Mouse (Mus musculus) olfactory bulb, adult 2 months (tissue): Measurements from ENCODE around the gene Epha6. TPM values are rescaled to one million over a fixed set of nuclear protein-coding genes. Genes with fewer than 3 reads are reported as not detected.

Experiments used
- H3K27ac ChIP-seq: fragments of 200-500 bp; 2 replicates; pipeline ENCODE4 v1.5.1; 2012; ENCODE audit warnings: low read depth, low read length; ENCODE audit not compliant: insufficient read depth
- H3K4me1 ChIP-seq: fragments of 200-500 bp; 2 replicates; pipeline ENCODE4 v1.6.1; 2012; ENCODE audit warnings: low read length; ENCODE audit not compliant: control insufficient read depth, insufficient read depth
- H3K4me3 ChIP-seq: fragments of 200-500 bp; 2 replicates; pipeline ENCODE4 v1.5.1; 2012; ENCODE audit warnings: mild to moderate bottlenecking, low read depth, low read length, moderate library complexity; ENCODE audit not compliant: insufficient read depth
- CTCF ChIP-seq: fragments of 200-500 bp; IDR thresholded peaks from 2 replicates; pipeline ENCODE4 v1.5.1; 2012; ENCODE audit warnings: low read depth, mild to moderate bottlenecking, low read length, moderate library complexity; ENCODE audit not compliant: insufficient read depth
- POLR2A ChIP-seq: fragments of 200-500 bp; IDR thresholded peaks from 2 replicates; pipeline ENCODE4 v1.6.1; 2012; ENCODE audit warnings: mild to moderate bottlenecking, low read depth, low read length, moderate library complexity; ENCODE audit not compliant: insufficient read depth
- WGBS: fragments of 180-500 bp; shearing (Covaris S2); methylation state at CpG from one replicate; pipeline ENCODE4 v1.1.7; 2018; 5-methylcytosine and 5-hydroxymethylcytosine counted together
- polyA plus RNA-seq: library from polyadenylated mRNA; stranded (reverse); fragments of >200 nt; gene quantifications from 2 replicates; pipeline ENCODE4 v1.2.4, GENCODE M21; 2012; ENCODE audit warnings: low replicate concordance; ENCODE audit not compliant: missing spikeins, insufficient read depth, insufficient read length

Epha6 gene
- polyA plus RNA-seq, 1 experiment: not detected

DNA sequence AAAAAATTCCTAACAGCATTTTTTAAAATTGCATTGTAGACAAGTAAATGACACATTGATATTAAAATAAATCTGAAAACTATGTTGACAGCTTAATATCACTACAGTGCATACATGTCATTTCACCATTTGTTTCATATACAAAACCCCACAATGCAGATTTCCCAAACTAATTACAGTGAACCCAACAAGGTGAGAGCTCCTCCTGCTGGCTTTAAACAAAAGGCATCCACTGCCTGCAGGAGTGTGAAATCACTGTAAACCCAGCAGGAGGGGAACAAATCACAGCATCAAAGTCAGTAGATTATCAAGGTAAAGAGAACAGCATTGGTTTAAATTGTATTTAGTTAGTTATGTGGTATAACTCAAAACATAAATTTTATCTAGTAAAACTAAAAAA is 67.1 kb downstream of the Epha6 start:
- TF ChIP-seq CTCF (no peak), POLR2A (no peak)
- Histone ChIP-seq H3K4me1 (no peaks in the 10 kb centered on the region), H3K4me3 (no peak overlapping the region), H3K27ac (no peak overlapping the region)

DNA sequence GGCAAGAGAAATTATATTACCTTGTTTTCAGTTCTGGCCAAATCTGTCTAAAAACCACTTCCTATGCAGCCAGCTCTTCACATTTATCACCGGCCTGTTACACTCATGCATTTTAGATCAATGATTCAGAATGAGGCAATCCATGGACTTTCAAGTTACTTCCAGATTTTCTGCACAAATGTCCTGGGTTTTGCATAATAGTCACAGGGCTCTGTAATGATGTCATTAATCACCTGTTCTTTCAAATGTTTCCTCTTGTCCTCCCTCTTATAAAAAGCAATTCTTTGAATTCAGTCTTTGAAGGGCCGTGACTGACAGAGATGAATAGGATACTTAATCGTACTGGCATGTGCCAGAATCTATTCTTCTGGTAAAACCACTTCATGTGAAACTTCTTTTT is 95.6 kb downstream of the Epha6 start:
- no peak for TF ChIP-seq CTCF
- TF ChIP-seq POLR2A: no peak
- no peak overlapping the region for H3K4me3 ChIP-seq
- 55% methylated on average over 3 of the region's 3 CpGs for WGBS

DNA sequence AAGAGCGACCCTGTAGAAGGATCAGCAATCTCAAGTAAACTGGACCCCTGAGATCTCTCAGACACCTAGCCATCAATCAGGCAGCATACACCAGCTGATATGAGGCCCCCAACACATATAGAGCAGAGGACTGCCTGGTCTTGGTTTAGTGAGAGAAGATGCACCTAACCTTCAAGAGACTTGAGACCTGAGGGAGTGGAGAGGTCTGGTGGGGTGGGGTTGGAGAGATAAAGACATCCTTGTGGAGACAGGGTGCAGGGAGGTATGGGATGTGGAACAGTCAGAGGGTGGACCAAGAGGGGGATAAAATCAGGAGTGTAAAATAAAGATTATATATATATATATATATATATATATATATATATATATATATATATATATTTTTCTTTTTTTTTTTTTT is 105.8 kb downstream of the Epha6 start:
- no peak overlapping the region for H3K4me3 ChIP-seq
- 92% methylated on average over 1 of the region's 1 CpGs for WGBS
- no peaks in the 10 kb centered on the region for H3K4me1 ChIP-seq
- TF ChIP-seq CTCF (no peak), POLR2A (no peak)
- H3K27ac ChIP-seq: no peak overlapping the region

More for the DNA sequence above, 95.6 kb downstream of the Epha6 start:
- no peak overlapping the region for H3K27ac ChIP-seq
- no peaks in the 10 kb centered on the region for H3K4me1 ChIP-seq

DNA sequence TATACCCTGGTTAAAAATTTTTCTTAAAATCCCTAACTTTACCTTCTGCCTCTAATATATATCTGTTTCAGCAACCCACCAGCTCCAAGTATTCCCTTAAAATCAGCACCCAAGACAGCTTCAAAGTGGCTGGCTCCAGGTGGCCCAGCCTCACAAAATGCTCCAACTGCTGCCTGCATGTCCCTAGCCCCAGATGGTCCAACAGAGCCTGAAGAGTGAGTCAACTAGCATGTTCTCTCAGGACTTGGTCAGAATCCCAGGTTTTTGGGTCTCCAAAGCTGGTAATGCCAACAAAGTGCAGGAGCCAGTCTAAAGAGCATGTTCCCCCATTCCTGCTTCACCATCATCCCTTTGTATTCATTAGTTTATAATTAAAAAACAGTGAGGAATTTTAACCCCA is 129.6 kb downstream of the Epha6 start:
- no peak overlapping the region for H3K4me3 ChIP-seq
- TF ChIP-seq CTCF: no peak
- TF ChIP-seq POLR2A: no peak
- no peak overlapping the region for H3K27ac ChIP-seq
- H3K4me1 ChIP-seq: no peaks in the 10 kb centered on the region

DNA sequence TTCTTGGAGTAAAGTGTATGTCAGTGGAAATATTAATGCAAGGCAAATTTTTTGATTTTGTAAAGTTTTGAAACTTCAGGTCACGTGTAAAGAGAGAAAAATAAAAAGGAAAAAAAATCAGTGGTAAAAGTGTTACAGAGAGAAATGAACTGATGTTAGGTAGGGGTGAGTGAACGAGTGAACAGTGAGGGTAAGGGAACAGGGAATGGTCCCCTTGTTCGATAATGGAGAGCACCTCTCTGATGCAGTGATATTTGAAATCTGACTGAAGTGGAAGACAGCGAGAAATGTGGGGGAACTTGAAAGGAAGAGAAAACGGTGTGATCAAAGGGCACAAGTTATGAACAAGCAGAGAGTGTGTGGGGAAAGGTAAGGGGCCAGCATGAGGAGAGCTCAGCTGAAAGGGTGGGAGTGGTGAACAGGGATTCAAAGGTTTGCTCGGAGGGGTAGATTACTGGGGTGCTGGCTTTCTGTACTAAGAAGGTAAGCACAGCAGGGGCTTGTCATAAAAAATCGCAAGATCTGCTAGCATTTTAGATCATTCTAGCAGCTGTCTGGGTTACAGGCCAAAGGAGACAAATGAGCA is 137.0 kb downstream of the Epha6 start:
- WGBS: 71% methylated on average over 7 of the region's 7 CpGs
- no peaks in the 10 kb centered on the region for H3K4me1 ChIP-seq
- no peak overlapping the region for H3K4me3 ChIP-seq
- TF ChIP-seq CTCF (no peak), POLR2A (no peak)
- H3K27ac ChIP-seq: no peak overlapping the region

DNA sequence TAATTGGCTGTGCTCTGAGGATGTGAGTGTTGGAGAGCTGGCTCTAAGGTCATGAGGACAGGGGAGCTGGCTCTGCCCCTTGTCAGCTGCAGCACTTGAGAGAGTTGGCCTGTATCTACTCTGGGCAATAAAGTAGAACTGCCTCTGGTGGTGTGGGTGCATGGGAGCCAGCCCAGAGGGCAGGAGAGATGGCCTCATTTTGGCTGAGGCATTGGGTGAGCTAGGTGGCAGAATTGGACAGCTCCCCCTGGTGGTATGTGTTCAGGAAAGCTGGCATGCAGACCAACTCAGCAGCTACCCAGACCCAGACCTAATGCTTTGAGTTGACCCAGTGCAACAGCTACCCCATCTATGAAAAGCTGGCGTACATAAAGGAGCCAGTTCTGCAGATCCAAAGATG is 170.0 kb downstream of the Epha6 start:
- H3K4me1 ChIP-seq: no peaks in the 10 kb centered on the region
- 0 out of 2 replicates have a peak, but pooled peaks have one; percentile 11 for TF ChIP-seq CTCF
- TF ChIP-seq POLR2A: no peak
- H3K27ac ChIP-seq: no peak overlapping the region
- no peak overlapping the region for H3K4me3 ChIP-seq
- 79% methylated on average over 1 of the region's 1 CpGs for WGBS

DNA sequence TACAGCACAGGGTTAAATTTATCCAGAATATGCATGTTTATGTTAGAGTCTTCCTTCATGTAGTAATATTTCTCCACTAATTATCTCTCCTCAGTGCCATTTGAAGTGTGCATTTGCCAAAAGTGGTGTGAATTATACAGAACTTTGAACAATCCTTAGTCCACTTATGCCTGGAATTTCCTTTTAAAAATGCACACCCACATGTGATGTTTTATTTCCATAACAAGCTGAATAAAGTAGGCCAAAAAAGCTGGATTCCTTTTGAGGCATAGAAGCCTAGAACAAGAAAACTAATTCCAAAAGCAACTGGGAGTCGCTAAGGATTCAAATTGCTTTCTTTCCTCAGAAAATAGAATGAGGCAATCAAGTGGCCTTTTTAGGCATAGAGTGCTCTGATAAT is 171.1 kb downstream of the Epha6 start:
- no peaks in the 10 kb centered on the region for H3K4me1 ChIP-seq
- 21% methylated on average over 1 of the region's 1 CpGs for WGBS
- TF ChIP-seq CTCF (no peak), POLR2A (no peak)
- H3K27ac ChIP-seq: no peak overlapping the region
- no peak overlapping the region for H3K4me3 ChIP-seq

DNA sequence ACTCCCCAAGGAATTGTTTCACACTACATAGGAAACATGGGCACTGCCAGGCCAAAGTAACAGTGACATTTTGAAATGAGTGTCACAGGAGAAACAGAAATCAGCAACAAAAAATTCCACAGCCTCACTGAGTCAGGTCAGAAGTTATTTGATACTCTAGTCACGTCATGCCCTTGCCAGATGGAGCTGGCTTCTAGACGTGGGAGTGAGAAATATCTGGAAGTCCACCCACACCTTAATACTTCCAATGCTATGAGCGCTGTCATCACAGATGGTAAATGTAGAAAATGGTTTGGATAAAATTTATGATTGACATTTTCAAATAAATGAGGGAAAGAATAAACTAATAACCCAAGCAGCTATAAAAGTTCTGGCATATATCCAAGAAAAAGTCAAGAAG is 210.0 kb downstream of the Epha6 start:
- Histone ChIP-seq H3K4me3 (no peak overlapping the region), H3K4me1 (no peaks in the 10 kb centered on the region), H3K27ac (no peak overlapping the region)
- 65% methylated on average over 3 of the region's 3 CpGs for WGBS
- TF ChIP-seq CTCF (no peak), POLR2A (no peak)

DNA sequence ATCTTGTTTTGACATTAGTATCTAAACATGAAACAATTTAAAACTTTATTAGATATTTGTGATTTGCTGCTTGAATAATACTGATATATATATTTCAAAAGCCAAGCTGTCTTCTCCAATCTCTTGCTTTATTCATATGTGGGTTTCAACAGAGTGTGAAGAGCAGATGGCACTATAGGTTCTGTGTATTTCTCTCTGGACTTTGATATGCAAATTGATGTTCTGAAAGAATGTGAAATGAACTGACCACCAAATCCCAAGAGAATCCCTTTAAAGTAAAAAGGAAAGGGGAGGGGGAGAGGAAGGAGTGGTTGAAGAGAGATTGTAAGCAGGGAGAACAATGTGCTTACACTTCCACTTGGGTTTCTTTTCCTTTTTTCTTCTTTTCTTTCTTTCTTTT is 212.4 kb downstream of the Epha6 start:
- no peak overlapping the region for H3K27ac ChIP-seq
- no peak overlapping the region for H3K4me3 ChIP-seq
- H3K4me1 ChIP-seq: no peaks in the 10 kb centered on the region
- TF ChIP-seq CTCF (no peak), POLR2A (no peak)

DNA sequence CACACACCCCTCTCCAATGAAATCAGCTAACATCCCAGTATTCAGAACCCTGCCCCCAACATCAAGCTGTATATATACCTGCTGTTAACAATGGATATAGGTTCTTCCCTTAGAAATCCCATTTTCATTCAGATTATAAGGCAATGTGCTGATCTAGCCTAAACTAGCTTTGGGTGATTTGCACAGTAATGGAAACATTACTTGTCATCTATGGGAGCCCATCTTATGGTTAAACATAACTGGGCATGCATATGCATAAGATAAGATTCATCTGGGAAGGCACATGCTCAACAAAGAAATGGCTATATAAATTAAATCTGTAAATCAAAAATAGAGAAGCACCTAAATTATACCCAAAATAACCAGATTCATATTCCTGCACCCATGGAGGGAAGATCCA is 230.2 kb downstream of the Epha6 start:
- Histone ChIP-seq H3K4me1 (no peaks in the 10 kb centered on the region), H3K27ac (no peak overlapping the region), H3K4me3 (no peak overlapping the region)
- TF ChIP-seq CTCF: no peak
- no peak for TF ChIP-seq POLR2A
